Mouse (Mus musculus) neural tube, embryonic 12.5 days (tissue): ENCODE data around the gene Nckap5. TPM values are rescaled to one million over a fixed set of nuclear protein-coding genes. Genes with fewer than 3 reads are reported as not detected.

Experiments
- ATAC-seq: fragments of 200-750 bp; cut with Nextera tagmentation; 2 replicates; pipeline ENCODE4 v1.8.0; 2017; ENCODE audit warnings: low read depth, mild to moderate bottlenecking, moderate TSS enrichment, moderate library complexity; ENCODE audit not compliant: low FRiP score
- H3K27ac ChIP-seq: fragments of 300-500 bp; sonication (generic); 2 replicates; pipeline ENCODE4 v1.5.1; 2016
- H3K27me3 ChIP-seq: fragments of 300-500 bp; sonication (generic); replicated peaks from 2 replicates; pipeline ENCODE4 v1.6.1; 2016; ENCODE audit warnings: mild to moderate bottlenecking
- H3K36me3 ChIP-seq: fragments of 300-500 bp; sonication (generic); 2 replicates; pipeline ENCODE4 v1.6.1; 2016; ENCODE audit warnings: mild to moderate bottlenecking
- H3K4me1 ChIP-seq: fragments of 300-500 bp; sonication (generic); 2 replicates; pipeline ENCODE4 v1.6.1; 2016
- H3K4me2 ChIP-seq: fragments of 300-500 bp; sonication (generic); replicated peaks from 2 replicates; pipeline ENCODE4 v1.6.1; 2016; ENCODE audit warnings: mild to moderate bottlenecking
- H3K4me3 ChIP-seq: fragments of 300-500 bp; sonication (generic); 2 replicates; pipeline ENCODE4 v1.5.1; 2016
- H3K9ac ChIP-seq: fragments of 300-500 bp; sonication (generic); 2 replicates; pipeline ENCODE4 v1.6.1; 2016; ENCODE audit warnings: mild to moderate bottlenecking
- H3K9me3 ChIP-seq: fragments of 300-500 bp; sonication (generic); 2 replicates; pipeline ENCODE4 v1.6.1; 2016; ENCODE audit warnings: mild to moderate bottlenecking
- WGBS: fragments of 180-500 bp; shearing (Covaris S2); methylation state at CpG from one replicate; pipeline ENCODE4 v1.1.7; 2016; 5-methylcytosine and 5-hydroxymethylcytosine counted together
- polyA plus RNA-seq: library from polyadenylated mRNA; unstranded; fragments of >200 nt; fragmentation: Nextera tagmentation; extraction: Ambion mirVana; gene quantifications from 2 replicates; pipeline ENCODE4 v1.2.1, GENCODE M21; 2016

Nckap5 gene
- polyA plus RNA-seq, 1 experiment from 2014 or later: 25.4 TPM

DNA sequence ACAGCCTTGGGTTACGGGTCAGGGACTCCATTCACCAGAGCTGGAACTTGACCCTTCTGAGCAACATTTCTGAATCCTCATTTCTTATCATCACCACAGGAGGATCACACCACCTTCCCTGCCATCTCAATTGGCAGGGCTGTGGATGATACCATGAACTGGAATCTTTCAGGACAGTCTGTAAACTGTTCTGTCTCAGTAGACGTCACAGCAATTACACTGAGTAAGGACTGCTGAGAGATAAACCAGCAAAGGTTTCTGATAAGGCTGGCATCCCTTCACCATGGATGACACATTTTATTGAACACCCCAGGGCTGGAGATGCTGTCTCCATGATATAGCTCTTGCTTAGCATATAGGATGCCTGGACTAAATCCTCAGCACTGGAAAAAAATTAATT lies 178.5 kb downstream of the Nckap5 start:
- no peak overlapping the region for H3K9ac ChIP-seq
- H3K9me3 ChIP-seq: no peaks in the 10 kb centered on the region
- WGBS: 83% methylated on average over 2 of the region's 2 CpGs
- no peak for ATAC-seq
- no peak overlapping the region for H3K27ac ChIP-seq
- H3K4me1 ChIP-seq: peaks cover 3% of the 10 kb centered on the region; the same call in 1 of the 2 replicates
- H3K36me3 ChIP-seq: no peaks in the 10 kb centered on the region
- H3K4me3 ChIP-seq: no peak overlapping the region
- no peak overlapping the region for H3K4me2 ChIP-seq
- H3K27me3 ChIP-seq: no peaks in the 10 kb centered on the region

DNA sequence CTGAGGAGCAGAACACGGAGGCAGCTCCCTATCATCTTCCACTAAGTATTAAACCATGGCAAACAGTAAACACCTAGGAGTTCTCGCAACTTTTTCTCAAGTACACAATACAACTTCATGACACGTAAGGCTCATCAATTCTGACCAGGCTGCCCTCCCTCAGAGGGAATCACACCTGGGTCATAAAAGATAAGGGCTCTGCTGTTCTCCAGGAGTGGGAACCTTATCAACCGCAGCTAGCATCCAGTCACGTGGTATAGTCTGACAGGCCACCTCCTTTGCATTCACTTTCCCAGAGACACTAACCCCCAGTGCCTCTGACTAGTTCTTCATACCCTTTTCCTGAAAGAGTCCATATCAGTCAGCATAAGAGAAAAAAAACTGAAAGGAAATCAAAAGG lies 179.8 kb downstream of the Nckap5 start:
- no peak overlapping the region for H3K9ac ChIP-seq
- H3K9me3 ChIP-seq: no peaks in the 10 kb centered on the region
- 76% methylated on average over 5 of the region's 5 CpGs for WGBS
- H3K4me1 ChIP-seq: no peaks in the 10 kb centered on the region
- no peak overlapping the region for H3K27ac ChIP-seq
- no peak overlapping the region for H3K4me3 ChIP-seq
- H3K36me3 ChIP-seq: no peaks in the 10 kb centered on the region
- no peaks in the 10 kb centered on the region for H3K27me3 ChIP-seq
- ATAC-seq: no peak
- H3K4me2 ChIP-seq: no peak overlapping the region

DNA sequence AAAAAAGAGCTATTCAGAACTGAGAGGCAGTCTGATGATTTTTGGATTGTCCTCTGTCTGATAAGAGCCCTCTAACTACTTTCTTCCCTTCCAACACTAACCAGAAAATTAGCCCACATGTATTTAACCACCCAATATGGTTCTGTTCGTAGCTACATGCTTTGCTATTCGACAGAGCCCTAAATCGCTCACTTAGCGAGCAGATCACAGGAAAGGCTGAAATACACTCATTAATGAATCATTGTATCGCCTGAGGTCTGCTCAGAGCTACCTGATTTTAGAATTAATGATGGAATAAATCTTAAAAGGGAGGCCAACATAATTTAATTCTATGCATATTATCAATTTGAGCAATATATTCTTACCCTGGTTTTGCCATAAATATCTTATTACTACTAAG lies 187.8 kb downstream of the Nckap5 start:
- Histone ChIP-seq H3K27ac (no peak overlapping the region), H3K4me3 (no peak overlapping the region), H3K4me2 (no peak overlapping the region), H3K4me1 (no peaks in the 10 kb centered on the region), H3K9ac (no peak overlapping the region), H3K36me3 (no peaks in the 10 kb centered on the region), H3K27me3 (no peaks in the 10 kb centered on the region), H3K9me3 (no peaks in the 10 kb centered on the region)
- ATAC-seq: no peak
- 79% methylated on average over 5 of the region's 5 CpGs for WGBS

DNA sequence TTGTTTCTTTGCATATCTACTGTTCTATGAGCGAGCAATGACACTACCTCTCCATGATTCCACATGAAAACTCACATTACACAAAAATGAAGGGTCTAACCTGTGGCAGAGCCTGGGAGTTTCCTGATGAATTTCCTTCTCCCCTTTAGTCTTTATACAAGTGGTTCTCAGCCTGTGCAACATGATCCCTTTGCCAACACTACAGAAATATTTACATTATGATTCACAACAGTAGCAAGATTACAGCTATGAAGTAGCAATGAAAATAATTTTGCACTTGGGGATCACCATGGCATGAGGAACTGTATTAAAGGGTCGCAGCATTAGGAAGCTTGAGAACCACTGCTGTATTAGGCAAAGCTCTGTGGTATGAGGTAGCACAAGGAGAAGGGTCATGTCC lies 191.1 kb downstream of the Nckap5 start:
- no peak for ATAC-seq
- Histone ChIP-seq H3K4me1 (no peaks in the 10 kb centered on the region), H3K27me3 (no peaks in the 10 kb centered on the region), H3K36me3 (no peaks in the 10 kb centered on the region), H3K9ac (no peak overlapping the region), H3K27ac (no peak overlapping the region), H3K9me3 (no peaks in the 10 kb centered on the region), H3K4me2 (no peak overlapping the region), H3K4me3 (no peak overlapping the region)
- WGBS: 89% methylated on average over 2 of the region's 2 CpGs

DNA sequence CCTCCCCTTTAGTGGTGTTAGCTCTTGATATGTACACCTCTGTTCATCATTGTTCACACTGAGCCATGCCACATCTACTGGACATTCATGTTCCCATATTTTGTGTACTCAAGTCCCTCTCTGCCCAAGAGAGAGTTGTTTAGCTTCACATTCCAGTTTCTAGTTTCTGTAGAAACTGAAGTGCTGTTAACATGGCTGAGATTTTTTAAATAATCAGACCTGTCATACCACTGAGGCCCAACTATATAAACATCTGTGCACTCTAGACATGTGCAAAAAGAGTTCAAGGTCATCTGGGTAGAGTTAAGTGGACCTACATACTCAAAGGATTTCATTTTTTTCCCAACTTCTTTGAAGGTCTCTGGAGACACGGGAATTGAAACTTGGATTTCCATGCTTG lies 193.1 kb downstream of the Nckap5 start:
- H3K9ac ChIP-seq: no peak overlapping the region
- WGBS: 95% methylated on average over 1 of the region's 1 CpGs
- no peaks in the 10 kb centered on the region for H3K27me3 ChIP-seq
- no peak overlapping the region for H3K27ac ChIP-seq
- H3K4me3 ChIP-seq: no peak overlapping the region
- no peaks in the 10 kb centered on the region for H3K4me1 ChIP-seq
- no peaks in the 10 kb centered on the region for H3K9me3 ChIP-seq
- ATAC-seq: no peak
- H3K4me2 ChIP-seq: no peak overlapping the region
- no peaks in the 10 kb centered on the region for H3K36me3 ChIP-seq

DNA sequence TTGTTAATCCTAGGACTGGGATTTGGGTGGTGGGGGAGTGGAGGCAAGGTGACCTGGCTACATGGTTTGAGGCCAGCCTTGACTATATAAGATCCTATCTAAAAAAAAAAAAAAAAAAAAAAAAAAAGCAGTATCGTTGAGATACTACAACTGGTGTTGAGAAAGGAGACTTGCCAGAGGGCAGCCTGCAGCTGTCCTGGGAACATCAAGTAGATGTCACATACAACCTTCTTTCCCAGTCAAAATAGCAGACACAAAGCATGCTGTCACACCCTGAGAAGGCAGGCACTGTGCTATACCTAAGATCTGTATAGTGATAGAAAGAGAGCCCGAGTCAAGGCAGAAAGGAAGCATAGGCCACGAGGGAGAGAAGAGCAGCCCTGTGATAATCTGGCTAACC lies 204.4 kb downstream of the Nckap5 start:
- Histone ChIP-seq H3K27me3 (no peaks in the 10 kb centered on the region), H3K36me3 (no peaks in the 10 kb centered on the region), H3K4me3 (no peak overlapping the region), H3K4me2 (no peak overlapping the region), H3K9ac (no peak overlapping the region), H3K27ac (no peak overlapping the region), H3K4me1 (no peaks in the 10 kb centered on the region), H3K9me3 (no peaks in the 10 kb centered on the region)
- ATAC-seq: no peak
- WGBS: 96% methylated on average over 3 of the region's 3 CpGs

DNA sequence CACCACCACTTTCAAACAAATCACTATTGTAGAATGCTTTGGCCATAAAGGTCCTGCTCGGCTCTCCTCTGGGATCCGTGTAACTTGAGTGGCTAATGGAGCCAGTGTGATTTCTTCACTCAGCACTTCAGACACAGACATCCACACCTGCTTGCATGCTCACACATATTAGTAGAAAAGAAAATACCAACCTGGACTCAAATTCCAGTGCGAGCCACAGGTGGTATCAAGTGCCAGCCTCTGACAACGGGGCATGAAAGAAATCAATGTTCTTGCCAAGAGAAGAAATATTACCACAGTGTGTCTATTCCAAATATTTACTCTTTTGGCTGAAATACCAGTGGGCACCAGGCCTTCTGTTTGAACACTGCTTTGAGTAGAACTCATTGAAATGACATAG lies 208.6 kb downstream of the Nckap5 start:
- 85% methylated on average over 4 of the region's 4 CpGs for WGBS
- Histone ChIP-seq H3K27ac (no peak overlapping the region), H3K4me3 (no peak overlapping the region), H3K9me3 (no peaks in the 10 kb centered on the region), H3K9ac (no peak overlapping the region), H3K36me3 (no peaks in the 10 kb centered on the region), H3K27me3 (no peaks in the 10 kb centered on the region), H3K4me2 (no peak overlapping the region), H3K4me1 (no peaks in the 10 kb centered on the region)
- ATAC-seq: no peak

DNA sequence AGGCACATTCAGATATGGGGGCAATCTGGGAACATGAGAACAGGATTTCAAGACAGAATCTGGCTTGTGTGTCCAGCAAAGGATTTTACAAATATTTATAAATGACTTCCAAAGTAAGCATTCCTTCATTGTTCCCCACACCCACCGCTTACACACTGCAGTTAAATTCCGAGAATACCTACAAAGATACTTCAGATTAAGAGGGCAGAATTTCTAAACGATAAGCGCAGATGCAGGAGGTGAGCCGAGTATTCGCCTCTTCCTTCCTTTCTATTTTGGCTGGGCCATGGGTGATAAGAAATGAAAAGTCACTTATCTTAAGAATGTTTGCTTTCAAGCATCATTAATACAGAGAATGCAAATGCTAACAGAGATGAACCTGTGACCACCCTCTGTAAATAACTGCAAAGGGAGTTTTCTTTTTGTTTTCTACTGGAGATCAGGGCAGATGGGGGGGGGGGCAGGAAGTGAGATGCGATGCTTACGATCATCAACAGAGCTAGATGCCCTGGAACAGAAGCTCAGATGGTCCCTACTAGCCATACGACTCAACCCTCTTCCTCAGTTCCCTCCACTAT lies 213.0 kb downstream of the Nckap5 start:
- H3K9me3 ChIP-seq: no peaks in the 10 kb centered on the region
- no peak for ATAC-seq
- no peak overlapping the region for H3K9ac ChIP-seq
- no peak overlapping the region for H3K27ac ChIP-seq
- no peak overlapping the region for H3K4me2 ChIP-seq
- WGBS: 87% methylated on average over 9 of the region's 9 CpGs
- H3K27me3 ChIP-seq: no peaks in the 10 kb centered on the region
- no peak overlapping the region for H3K4me3 ChIP-seq
- no peaks in the 10 kb centered on the region for H3K4me1 ChIP-seq
- H3K36me3 ChIP-seq: no peaks in the 10 kb centered on the region

DNA sequence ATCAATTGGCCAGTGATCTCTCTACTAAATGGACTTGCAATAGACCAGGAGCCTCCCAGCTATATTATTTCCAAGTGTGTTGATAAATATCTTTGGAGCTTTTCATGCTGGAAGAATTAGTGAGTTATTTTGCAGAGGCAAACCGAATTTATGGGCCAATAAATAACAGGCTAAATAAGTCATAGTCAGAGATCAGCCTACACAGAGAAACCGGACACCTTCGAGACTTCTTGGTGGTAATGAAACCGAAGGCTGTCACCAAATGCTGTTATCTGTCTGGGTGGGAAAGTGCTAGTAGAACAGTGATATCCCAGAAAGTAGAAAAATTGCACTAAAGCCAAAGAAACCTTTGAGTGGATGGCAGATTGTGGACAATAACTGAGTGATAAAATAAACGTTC lies 213.6 kb downstream of the Nckap5 start:
- Histone ChIP-seq H3K4me1 (no peaks in the 10 kb centered on the region), H3K36me3 (no peaks in the 10 kb centered on the region), H3K4me2 (no peak overlapping the region), H3K9me3 (no peaks in the 10 kb centered on the region), H3K9ac (no peak overlapping the region), H3K27me3 (no peaks in the 10 kb centered on the region), H3K4me3 (no peak overlapping the region), H3K27ac (no peak overlapping the region)
- ATAC-seq: no peak
- WGBS: 75% methylated on average over 5 of the region's 5 CpGs

DNA sequence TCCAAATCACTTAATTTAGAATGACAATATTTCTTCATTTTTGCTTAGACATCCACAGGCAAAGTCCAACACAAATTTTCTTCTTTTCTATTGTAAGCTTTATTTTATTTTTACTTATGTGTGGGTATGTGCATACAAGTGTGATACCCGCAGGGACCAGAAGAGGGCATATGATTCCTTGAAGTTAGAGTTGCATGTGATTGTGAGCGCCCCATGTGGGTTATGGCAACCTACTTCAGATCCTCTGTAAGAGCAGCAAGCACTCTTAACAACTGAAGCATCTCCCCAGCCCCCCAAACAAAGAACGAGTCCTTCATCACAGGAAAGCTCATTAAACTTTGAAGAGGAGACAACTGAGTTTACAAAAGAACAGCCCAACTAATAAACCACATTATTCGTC lies 217.7 kb downstream of the Nckap5 start:
- H3K27ac ChIP-seq: no peak overlapping the region
- H3K27me3 ChIP-seq: no peaks in the 10 kb centered on the region
- H3K9me3 ChIP-seq: no peaks in the 10 kb centered on the region
- no peaks in the 10 kb centered on the region for H3K36me3 ChIP-seq
- WGBS: 78% methylated on average over 4 of the region's 4 CpGs
- no peaks in the 10 kb centered on the region for H3K4me1 ChIP-seq
- ATAC-seq: no peak
- H3K4me3 ChIP-seq: no peak overlapping the region
- H3K9ac ChIP-seq: no peak overlapping the region
- H3K4me2 ChIP-seq: no peak overlapping the region

DNA sequence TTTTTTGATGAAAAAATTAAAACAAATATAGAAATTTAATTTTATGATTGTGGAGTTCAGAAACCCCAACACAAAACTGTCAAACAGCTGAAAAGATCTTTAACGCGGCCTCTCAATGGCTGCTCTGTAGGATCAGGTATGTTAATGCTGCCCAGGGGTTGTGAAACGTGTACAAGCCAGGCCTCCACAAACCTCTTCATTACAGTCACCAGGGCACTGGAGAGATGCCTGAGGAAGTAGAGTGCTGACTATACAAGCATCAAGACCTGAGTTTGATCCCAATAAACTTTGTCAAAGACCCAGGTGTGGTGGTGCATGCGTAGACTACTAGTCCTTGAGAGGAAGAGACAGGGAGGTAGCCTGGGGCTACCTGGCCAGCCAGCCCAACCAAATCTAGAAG lies 222.0 kb downstream of the Nckap5 start:
- Histone ChIP-seq H3K4me2 (no peak overlapping the region), H3K27ac (no peak overlapping the region), H3K4me3 (no peak overlapping the region), H3K27me3 (no peaks in the 10 kb centered on the region), H3K4me1 (peaks cover 24% of the 10 kb centered on the region), H3K9me3 (no peaks in the 10 kb centered on the region), H3K9ac (no peak overlapping the region), H3K36me3 (no peaks in the 10 kb centered on the region)
- no peak for ATAC-seq
- 92% methylated on average over 4 of the region's 4 CpGs for whole genome bisulfite sequencing

DNA sequence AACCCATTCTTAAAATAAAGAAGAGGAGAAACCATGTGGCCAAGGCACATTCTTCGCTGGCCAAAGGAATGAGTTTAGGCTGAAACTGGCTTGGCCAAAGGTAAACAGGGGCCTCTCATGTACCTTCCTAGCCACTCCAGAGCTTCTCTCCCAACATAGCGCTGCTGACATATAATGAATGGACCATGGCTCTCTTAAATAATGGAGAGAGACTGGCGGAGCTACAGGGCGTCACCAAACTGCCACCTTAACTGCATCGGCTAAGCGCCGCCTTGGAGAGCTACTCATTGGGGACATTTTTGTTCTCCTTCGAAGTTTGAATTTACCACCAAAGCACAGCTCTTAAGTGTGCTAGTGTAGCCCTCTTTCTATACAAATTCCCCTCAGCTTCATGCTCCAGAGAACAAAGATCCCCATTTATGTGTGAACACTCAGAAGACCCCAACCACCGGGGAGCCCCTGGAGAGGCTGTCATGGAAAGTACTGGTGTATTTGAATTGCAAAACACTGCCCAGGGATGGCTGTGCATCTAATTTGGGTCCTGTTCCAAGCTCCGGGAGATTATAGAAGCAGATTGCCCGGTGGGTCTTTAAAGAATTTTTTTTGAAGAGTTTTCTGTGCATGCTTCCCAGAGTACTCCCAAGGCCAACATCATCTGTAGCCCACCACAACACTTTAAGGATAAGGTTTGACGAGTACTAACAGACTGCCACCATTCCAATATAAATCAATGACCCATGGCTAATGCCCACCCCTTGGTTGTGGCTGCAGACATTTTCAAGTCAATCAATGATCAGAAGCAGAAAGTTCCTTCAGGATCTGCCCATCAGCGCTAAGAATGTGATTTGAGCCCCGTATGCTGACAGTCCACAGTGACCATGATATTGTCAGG lies 224.2 kb downstream of the Nckap5 start:
- WGBS: 34% methylated on average over 14 of the region's 14 CpGs
- Histone ChIP-seq H3K27ac (no peak overlapping the region), H3K27me3 (no peaks in the 10 kb centered on the region), H3K36me3 (no peaks in the 10 kb centered on the region), H3K9ac (no peak overlapping the region), H3K4me2 (peak overlapping the region; percentile 27; the same call in 1 of the 2 replicates), H3K9me3 (no peaks in the 10 kb centered on the region), H3K4me3 (no peak overlapping the region), H3K4me1 (peaks cover 24% of the 10 kb centered on the region)
- peak; percentile 52 for ATAC-seq

DNA sequence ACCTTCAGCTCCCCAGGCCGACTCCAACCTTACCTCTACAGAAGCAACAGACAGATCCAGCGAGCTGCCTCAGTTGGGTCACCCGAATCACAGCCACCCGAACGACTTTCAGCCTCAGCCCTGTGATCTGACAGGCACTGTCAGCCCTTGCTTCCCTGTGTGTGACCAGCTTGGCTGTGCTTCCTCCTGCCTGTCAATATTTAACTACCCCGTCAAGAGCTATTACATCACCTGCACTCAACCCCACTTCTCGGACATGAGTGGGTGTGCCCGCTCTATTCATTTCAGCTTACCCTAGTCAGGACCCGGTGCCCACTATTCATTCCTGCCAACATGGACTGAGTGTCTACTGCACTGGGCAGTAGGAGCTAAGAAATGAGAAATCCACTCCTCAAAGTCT lies 226.0 kb downstream of the Nckap5 start:
- 87% methylated on average over 9 of the region's 9 CpGs for WGBS
- H3K4me2 ChIP-seq: no peak overlapping the region

More for the DNA sequence above, 226.0 kb downstream of the Nckap5 start:
- Histone ChIP-seq H3K4me3 (no peak overlapping the region), H3K27me3 (no peaks in the 10 kb centered on the region), H3K9ac (no peak overlapping the region), H3K4me1 (peaks cover 24% of the 10 kb centered on the region), H3K9me3 (no peaks in the 10 kb centered on the region), H3K27ac (no peak overlapping the region), H3K36me3 (no peaks in the 10 kb centered on the region)
- no peak for ATAC-seq
